Mouse (Mus musculus): ENCODE data around the gene Fxyd2.

- TF ChIP-seq POLR2A (IDR thresholded peaks at IDR 0.05; ENCODE audit: low read depth, low read length) (no peak), CTCF (IDR thresholded peaks at IDR 0.05; ENCODE audit: extremely low read depth, insufficient read depth, insufficient read length, insufficient replicate concordance) (no peak)
Observed at GRCm38 (mm10) chr9:45433119-45433518, 33.6 kb downstream of the Fxyd2 start.

Data from spleen, adult 2 months (tissue).